Mouse (Mus musculus) spleen, adult 2 months (tissue): ENCODE measurements around the gene Jakmip3.

ENCODE experiments used
- CTCF ChIP-seq: fragments of 200-500 bp; IDR thresholded peaks from 2 replicates; pipeline ENCODE4 v1.5.1; 2011; ENCODE audit warnings: mild to moderate bottlenecking, inconsistent platforms; ENCODE audit not compliant: insufficient read depth, insufficient read length, insufficient replicate concordance; ENCODE audit errors: extremely low read depth
- POLR2A ChIP-seq: fragments of 200-500 bp; IDR thresholded peaks from 2 replicates; pipeline ENCODE4 v1.6.1; 2011; ENCODE audit warnings: low read depth, low read length, inconsistent platforms

GRCm38 (mm10) chr7:139080714-139081113, 140.2 kb downstream of the Jakmip3 start:
- TF ChIP-seq CTCF (no peak), POLR2A (no peak)
